Comparison of ENCODE assay signal across 23 mouse cellular contexts in the genomic region with DNA sequence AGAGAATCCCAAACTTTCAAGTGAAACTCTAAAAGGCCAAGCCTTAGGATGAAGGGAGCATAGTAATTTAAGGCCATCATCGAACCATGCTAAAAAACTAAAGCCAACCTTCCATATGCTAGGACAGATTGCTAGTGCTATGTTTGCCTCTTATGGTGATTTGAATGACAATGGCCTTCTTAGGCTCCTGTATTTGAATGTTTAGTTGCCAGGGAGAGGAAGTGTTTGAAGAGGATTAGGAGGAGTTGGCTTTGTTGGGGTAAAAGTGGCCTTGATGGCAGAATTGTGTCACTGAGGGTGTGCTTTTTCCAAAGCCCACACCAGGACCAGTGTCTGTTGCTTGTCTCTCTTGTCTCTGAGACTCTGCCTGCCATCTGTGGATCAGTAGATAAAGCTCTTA.
A peak's percentile ranks its signal among the peaks of the same experiment; 100 is the strongest.
DNase-seq lines count a peak whose midpoint lies in the region; ATAC-seq lines count a peak whose summit lies in the region.
"Had no signal": no experiment of that assay in that cellular context is flagged by ENCODE, and none has a peak within 500 bp of the region (broad histone marks: within the 10 kb centered on the region; RNA-seq: fewer than 3 reads in every experiment).

No protein-coding gene starts in this region.

- DNase-seq in heart, embryonic 10.5 days (ENCODE audit: low spot score), result peak; percentile 52
- peak; percentile 0 for DNase-seq in testis, postnatal 14 days (ENCODE audit: low spot score)
- DNase-seq in testis, postnatal 10 days (ENCODE audit: low spot score), result no peak
- DNase-seq in R1 (ENCODE audit: low read depth, low spot score), result peak; percentile 75
- DNase-seq in c-Kit-positive CD71-positive TER-119-positive erythroid progenitor cells, embryonic 14.5 days (ENCODE audit: low spot score), result no peak
- no peak for DNase-seq in cerebellum, postnatal 36 days
- DNase-seq: adrenal gland, adult 8-10 months; adrenal gland, postnatal 14 days; adrenal gland, postnatal 36 days; cerebellum, adult 11 months; cerebellum, adult 18-20 months; cerebellum, adult 8-10 months; cerebellum, adult 9-11 months; cerebellum, postnatal 14 days; forebrain, postnatal 0 days had no signal

- no peak overlapping the region for H3K4me2 ChIP-seq in heart, embryonic 11.5 days
- H3K4me2 ChIP-seq: embryonic facial prominence, embryonic 12.5 days; forebrain, embryonic 13.5 days; forebrain, embryonic 15.5 days had no signal

- ATAC-seq in heart, embryonic 11.5 days (replicated peaks; ENCODE audit: insufficient number of reproducible peaks, low FRiP score, low TSS enrichment), result no peak
- ATAC-seq: activated CD4-positive, CD25-positive, alpha-beta regulatory T cell, adult 4 months; forebrain, embryonic 13.5 days; forebrain, embryonic 15.5 days; forebrain, postnatal 0 days; Patski had no signal

- WGBS in heart, embryonic 10.5 days, result 88% methylated on average over 1 of the region's 1 CpGs
- WGBS in heart, embryonic 11.5 days (ENCODE audit: insufficient replicate concordance), result 74% methylated on average over 1 of the region's 1 CpGs

- H3K27me3 ChIP-seq in heart, embryonic 10.5 days (ENCODE audit: insufficient read depth, poor library complexity, severe bottlenecking), result no peaks in the 10 kb centered on the region
- no peaks in the 10 kb centered on the region for H3K27me3 ChIP-seq in heart, embryonic 11.5 days (ENCODE audit: control insufficient read depth, insufficient read depth, low read length)
- H3K27me3 ChIP-seq: embryonic facial prominence, embryonic 12.5 days; forebrain, embryonic 13.5 days; forebrain, embryonic 15.5 days; Patski had no signal

- H3K36me3 ChIP-seq in heart, embryonic 10.5 days, result peaks cover 16% of the 10 kb centered on the region; the same call in 1 of the 2 replicates
- no peaks in the 10 kb centered on the region; the same call in 1 of the 2 replicates for H3K36me3 ChIP-seq in heart, embryonic 11.5 days (ENCODE audit: control insufficient read depth, insufficient read depth, low read length)
- H3K36me3 ChIP-seq: embryonic facial prominence, embryonic 10.5 days; embryonic facial prominence, embryonic 12.5 days; forebrain, embryonic 15.5 days; G1E had no signal

- H3K4me3 ChIP-seq in heart, embryonic 10.5 days, result no peak overlapping the region
- H3K4me3 ChIP-seq in heart, embryonic 11.5 days (ENCODE audit: low read depth, low read length), result no peak overlapping the region
- H3K4me3 ChIP-seq: embryonic facial prominence, embryonic 10.5 days; embryonic facial prominence, embryonic 12.5 days; forebrain, embryonic 13.5 days; forebrain, embryonic 15.5 days had no signal

- H3K4me1 ChIP-seq in heart, embryonic 10.5 days, result no peaks in the 10 kb centered on the region
- 0 out of 2 replicates have a peak, but pooled peaks cover 3% of the 10 kb centered on the region for H3K4me1 ChIP-seq in heart, embryonic 11.5 days (ENCODE audit: control insufficient read depth, insufficient read depth, low read length)
- H3K4me1 ChIP-seq: embryonic facial prominence, embryonic 10.5 days; embryonic facial prominence, embryonic 12.5 days; forebrain, embryonic 13.5 days; forebrain, embryonic 15.5 days had no signal

- H3K27ac ChIP-seq in heart, embryonic 10.5 days, result no peak overlapping the region
- no peak overlapping the region for H3K27ac ChIP-seq in heart, embryonic 11.5 days (ENCODE audit: low read depth, low read length)
- H3K27ac ChIP-seq: embryonic facial prominence, embryonic 10.5 days; embryonic facial prominence, embryonic 12.5 days; forebrain, embryonic 13.5 days; forebrain, embryonic 15.5 days had no signal

- no peak overlapping the region for H3K9ac ChIP-seq in heart, embryonic 11.5 days (ENCODE audit: low read depth, low read length)
- H3K9ac ChIP-seq: embryonic facial prominence, embryonic 12.5 days; forebrain, embryonic 13.5 days; forebrain, embryonic 15.5 days; forebrain, postnatal 0 days had no signal

- H3K9me3 ChIP-seq in heart, embryonic 10.5 days, result no peaks in the 10 kb centered on the region
- no peaks in the 10 kb centered on the region for H3K9me3 ChIP-seq in heart, embryonic 11.5 days (replicated peaks; ENCODE audit: control insufficient read depth, low read length)
- H3K9me3 ChIP-seq: embryonic facial prominence, embryonic 10.5 days; embryonic facial prominence, embryonic 12.5 days; forebrain, embryonic 13.5 days; forebrain, embryonic 15.5 days; G1E had no signal

Comparison
In these comparisons a context has a peak if more than half of its experiments do, and no peak if none do; other contexts are left out.
1. DNase-seq: peak in heart, embryonic 10.5 days (single experiment), testis, postnatal 14 days (single experiment) and R1 (single experiment); none in testis, postnatal 10 days (single experiment), c-Kit-positive CD71-positive TER-119-positive erythroid progenitor cells, embryonic 14.5 days (single experiment) and cerebellum, postnatal 36 days (0 of 2).